Mouse (Mus musculus) MEL (cell line): ENCODE results near the gene Gm49369.

ENCODE experiments used
- CHD1 ChIP-seq: IDR thresholded peaks from 2 replicates; pipeline ENCODE4 v1.6.1; 2012; ENCODE audit warnings: low read depth, mild to moderate bottlenecking, inconsistent platforms, low read length, improper control_type of control experiment
- CTCF ChIP-seq, 3 experiments: IDR thresholded peaks in 2 of 3; conservative IDR thresholded peaks in 1 of 3; 2 replicates each; pipeline ENCODE4 v1.5.1; 2011 to 2012; ENCODE audit warnings: low read length in 3 of 3, low read depth in 2 of 3, mild to moderate bottlenecking in 2 of 3, improper control_type of control experiment in 1 of 3, inconsistent platforms in 1 of 3, mixed read lengths in 1 of 3, moderate library complexity in 1 of 3; ENCODE audit not compliant: control insufficient read depth in 1 of 3, insufficient read depth in 1 of 3, poor library complexity in 1 of 3, severe bottlenecking in 1 of 3
- EP300 ChIP-seq, 2 experiments: IDR thresholded peaks; 2 replicates each; pipeline ENCODE4 v1.6.1; 2011; ENCODE audit warnings: improper control_type of control experiment in 2 of 2, low read length in 2 of 2, low read depth in 1 of 2, mild to moderate bottlenecking in 1 of 2
- JUND ChIP-seq: IDR thresholded peaks from 2 replicates; pipeline ENCODE4 v1.6.1; 2011; ENCODE audit warnings: low read depth, mild to moderate bottlenecking, improper control_type of control experiment, low read length
- MAZ ChIP-seq: IDR thresholded peaks from 2 replicates; pipeline ENCODE4 v1.6.1; 2012; ENCODE audit warnings: low read depth, mild to moderate bottlenecking, inconsistent platforms, low read length, improper control_type of control experiment
- MEF2A ChIP-seq: IDR thresholded peaks from 2 replicates; pipeline ENCODE4 v1.6.1; 2014; ENCODE audit warnings: low read depth, mild to moderate bottlenecking, inconsistent platforms, low read length, improper control_type of control experiment; ENCODE audit not compliant: poor library complexity, insufficient replicate concordance, severe bottlenecking; ENCODE audit errors: extremely low read depth
- MYC ChIP-seq: IDR thresholded peaks from 2 replicates; pipeline ENCODE4 v1.6.1; 2011; ENCODE audit warnings: low read depth, mild to moderate bottlenecking, low read length, improper control_type of control experiment, moderate library complexity
- POLR2A ChIP-seq, 2 experiments: IDR thresholded peaks; 2 replicates each; pipeline ENCODE4 v1.6.1; 2011 to 2012; ENCODE audit warnings: low read length in 2 of 2, mild to moderate bottlenecking in 2 of 2, control low read depth in 1 of 2, improper control_type of control experiment in 1 of 2, low read depth in 1 of 2, moderate library complexity in 1 of 2; ENCODE audit not compliant: control insufficient read depth in 1 of 2, insufficient read depth in 1 of 2, poor library complexity in 1 of 2
- TBP ChIP-seq: IDR thresholded peaks from 2 replicates; pipeline ENCODE4 v1.8.0; 2011; ENCODE audit warnings: low read depth, low read length, improper control_type of control experiment
- USF1 ChIP-seq: IDR thresholded peaks from 2 replicates; pipeline ENCODE4 v1.6.1; 2014; ENCODE audit warnings: low read depth, mild to moderate bottlenecking, inconsistent platforms, low read length, improper control_type of control experiment, moderate library complexity
- USF2 ChIP-seq, 2 experiments: IDR thresholded peaks; 2 replicates each; pipeline ENCODE4 v1.6.1; 2011 to 2012; ENCODE audit warnings: improper control_type of control experiment in 2 of 2, low read length in 2 of 2, borderline replicate concordance in 1 of 2, inconsistent platforms in 1 of 2, low read depth in 1 of 2, mild to moderate bottlenecking in 1 of 2; ENCODE audit not compliant: insufficient read depth in 1 of 2
- ZC3H11A ChIP-seq: IDR thresholded peaks from 2 replicates; pipeline ENCODE4 v1.6.1; 2012; ENCODE audit warnings: low read depth, mild to moderate bottlenecking, inconsistent platforms, low read length, improper control_type of control experiment
- ZNF384 ChIP-seq: IDR thresholded peaks from 2 replicates; pipeline ENCODE4 v1.6.1; 2012; ENCODE audit warnings: low read depth, mild to moderate bottlenecking, inconsistent platforms, low read length, improper control_type of control experiment

- TF ChIP-seq TBP (no peak), EP300 (IDR thresholded peaks at IDR 0.05; ENCODE audit: low read depth in 1 of 2, low read length in 2 of 2) (no peak), JUND (no peak), CTCF (IDR thresholded peaks at IDR 0.05 in 2 of 3, conservative IDR thresholded peaks at IDR 0.05 in 1 of 3; ENCODE audit: control insufficient read depth in 1 of 3, insufficient read depth in 1 of 3, low read depth in 2 of 3, low read length in 3 of 3, poor library complexity in 1 of 3, severe bottlenecking in 1 of 3) (no peak), ZC3H11A (no peak), USF1 (no peak), ZNF384 (no peak), POLR2A (IDR thresholded peaks at IDR 0.05; ENCODE audit: control insufficient read depth in 1 of 2, insufficient read depth in 1 of 2, low read depth in 1 of 2, low read length in 2 of 2, poor library complexity in 1 of 2) (no peak), USF2 (IDR thresholded peaks at IDR 0.05; ENCODE audit: borderline replicate concordance in 1 of 2, insufficient read depth in 1 of 2, low read depth in 1 of 2, low read length in 2 of 2) (no peak), MYC (no peak), MAZ (no peak), CHD1 (no peak), MEF2A (no peak)
Measured at GRCm38 (mm10) chr7:142389961-142390650, 7.6 kb upstream of the Gm49369 start.
